Mouse (Mus musculus): Measurements from ENCODE around the gene Itga8. TPM values are rescaled to one million over a fixed set of nuclear protein-coding genes. Genes with fewer than 3 reads are reported as not detected.

Itga8 gene
- polyA plus RNA-seq, 1 experiment from 2014 or later: 9.7 TPM

DNA sequence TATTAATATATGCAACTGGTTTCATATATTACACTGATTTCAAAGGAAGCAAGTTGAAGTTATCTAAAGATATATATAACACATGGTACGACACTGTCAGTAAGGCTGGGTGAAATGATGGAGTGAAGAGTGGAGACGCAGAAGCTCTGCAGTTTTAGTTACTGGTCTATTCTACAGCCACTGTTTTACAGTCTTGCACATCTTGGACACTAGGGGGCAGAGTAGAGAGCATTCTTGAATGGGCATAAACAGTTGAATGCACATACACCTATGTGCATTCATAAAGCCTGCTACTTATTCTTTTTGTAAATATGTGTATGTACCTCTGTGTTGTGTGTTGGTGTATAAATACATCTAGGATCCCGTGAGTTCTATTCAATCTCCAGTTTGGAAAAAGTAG is 141.2 kb downstream of the Itga8 start:
- WGBS: 87% methylated on average over 3 of the region's 3 CpGs
- H3K36me3 ChIP-seq: peaks cover 6% of the 10 kb centered on the region
- peaks cover 5% of the 10 kb centered on the region; the same call in 1 of the 2 replicates for H3K4me1 ChIP-seq
- H3K27ac ChIP-seq: no peak overlapping the region
- no peaks in the 10 kb centered on the region for H3K9me3 ChIP-seq (replicated peaks)
- no peak for DNase-seq (ENCODE audit: low spot score)
- no peak overlapping the region for H3K4me3 ChIP-seq
- H3K27me3 ChIP-seq (ENCODE audit: low read depth, poor library complexity, severe bottlenecking): no peaks in the 10 kb centered on the region

DNA sequence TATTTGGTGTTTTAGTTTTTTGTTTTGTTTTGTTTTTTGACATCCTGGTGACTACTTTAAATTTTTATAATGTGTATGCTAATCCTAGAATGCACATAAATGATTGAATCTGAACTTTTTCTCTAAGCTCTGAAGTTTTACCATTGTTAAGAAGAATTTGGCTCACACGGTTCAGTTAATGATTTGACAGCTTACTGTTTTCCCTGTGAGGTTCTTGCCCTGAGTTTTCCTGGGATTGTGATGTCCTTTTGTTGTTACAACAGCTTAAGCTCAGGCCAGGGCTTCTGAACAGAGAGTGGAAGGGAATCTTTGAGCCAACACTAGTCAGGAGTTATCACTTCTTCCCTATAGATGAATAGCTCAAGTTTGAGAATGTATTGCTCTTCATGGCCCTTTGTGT is 144.7 kb downstream of the Itga8 start:
- no peak for DNase-seq (ENCODE audit: low spot score)

DNA sequence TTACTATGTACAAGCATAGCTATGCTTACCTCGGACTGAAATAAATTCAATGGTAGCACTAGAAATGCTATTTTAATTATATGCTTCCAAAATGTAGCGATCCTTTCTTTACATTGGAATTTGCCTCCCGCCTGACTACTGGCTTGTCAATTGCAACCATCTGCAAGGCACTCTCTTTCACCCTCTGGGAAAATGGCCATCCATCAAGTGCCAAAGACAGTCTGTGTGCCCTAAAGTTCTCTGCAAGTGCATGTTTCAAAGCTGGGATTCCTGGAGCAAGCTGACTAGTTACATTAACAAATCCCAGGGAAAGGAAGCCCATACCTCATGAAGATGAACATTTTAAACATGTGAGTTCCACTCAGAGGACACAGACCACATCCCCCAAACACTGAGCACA is 145.3 kb downstream of the Itga8 start:
- H3K27me3 ChIP-seq (ENCODE audit: low read depth, poor library complexity, severe bottlenecking): no peaks in the 10 kb centered on the region
- H3K9me3 ChIP-seq (replicated peaks): no peaks in the 10 kb centered on the region
- no peak for DNase-seq (ENCODE audit: low spot score)
- H3K36me3 ChIP-seq: peaks cover 8% of the 10 kb centered on the region
- H3K4me3 ChIP-seq: no peak overlapping the region
- peaks cover 5% of the 10 kb centered on the region; the same call in 1 of the 2 replicates for H3K4me1 ChIP-seq
- no peak overlapping the region for H3K27ac ChIP-seq
- 33% methylated on average over 3 of the region's 3 CpGs for WGBS

More for the DNA sequence above, 144.7 kb downstream of the Itga8 start:
- WGBS: 63% methylated on average over 1 of the region's 1 CpGs
- H3K36me3 ChIP-seq: peaks cover 10% of the 10 kb centered on the region
- H3K4me3 ChIP-seq: no peak overlapping the region
- H3K9me3 ChIP-seq (replicated peaks): no peaks in the 10 kb centered on the region
- no peak overlapping the region for H3K27ac ChIP-seq
- no peaks in the 10 kb centered on the region for H3K27me3 ChIP-seq (ENCODE audit: low read depth, poor library complexity, severe bottlenecking)
- peaks cover 5% of the 10 kb centered on the region; the same call in 1 of the 2 replicates for H3K4me1 ChIP-seq

DNA sequence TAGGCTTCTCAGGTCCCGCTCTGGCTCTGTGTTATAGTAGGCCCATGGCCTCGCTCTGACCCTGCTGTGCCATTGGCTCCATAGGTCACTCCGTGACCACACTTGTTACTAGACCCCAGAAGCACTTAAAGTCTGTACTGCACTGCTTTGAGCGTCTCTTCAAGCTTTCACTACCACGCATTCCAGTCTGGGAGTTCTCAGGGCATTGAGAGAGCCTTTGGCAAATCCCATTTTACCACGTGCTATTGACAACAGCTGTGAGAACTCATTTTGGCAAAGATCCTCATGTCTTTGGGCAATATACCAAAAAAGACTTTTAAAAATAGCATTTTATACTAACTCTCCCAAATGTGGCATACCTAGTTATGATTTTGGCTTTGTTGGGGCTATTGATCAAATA is 147.0 kb downstream of the Itga8 start:
- WGBS: 89% methylated on average over 6 of the region's 6 CpGs
- Histone ChIP-seq H3K36me3 (0 out of 2 replicates have a peak, but pooled peaks cover 3% of the 10 kb centered on the region), H3K9me3 (replicated peaks) (no peaks in the 10 kb centered on the region), H3K4me1 (peaks cover 5% of the 10 kb centered on the region; the same call in 1 of the 2 replicates), H3K27ac (no peak overlapping the region), H3K4me3 (no peak overlapping the region), H3K27me3 (ENCODE audit: low read depth, poor library complexity, severe bottlenecking) (no peaks in the 10 kb centered on the region)
- no peak for DNase-seq (ENCODE audit: low spot score)

DNA sequence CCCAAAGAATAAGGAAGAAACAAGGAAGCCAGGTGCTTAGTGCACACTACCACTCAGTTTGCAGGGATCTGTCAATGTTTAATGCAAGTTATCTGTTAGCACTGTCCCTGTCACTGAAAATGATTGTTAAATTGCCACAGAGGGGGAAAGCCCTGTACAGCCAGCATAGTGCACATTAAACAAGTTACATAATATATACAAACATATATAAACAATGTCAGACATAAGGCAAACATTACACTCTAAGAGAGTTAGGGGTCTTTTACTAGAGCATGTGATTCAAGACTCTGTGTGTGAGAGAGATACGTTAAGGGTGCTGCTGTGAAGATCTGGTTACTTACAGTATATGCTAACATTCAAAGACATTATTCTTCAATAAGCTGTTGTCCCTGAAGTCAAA is 148.2 kb downstream of the Itga8 start:
- Histone ChIP-seq H3K4me1 (peaks cover 5% of the 10 kb centered on the region; the same call in 1 of the 2 replicates), H3K27me3 (ENCODE audit: low read depth, poor library complexity, severe bottlenecking) (no peaks in the 10 kb centered on the region), H3K36me3 (0 out of 2 replicates have a peak, but pooled peaks cover 3% of the 10 kb centered on the region), H3K4me3 (no peak overlapping the region), H3K9me3 (replicated peaks) (no peaks in the 10 kb centered on the region), H3K27ac (no peak overlapping the region)
- DNase-seq (ENCODE audit: low spot score): no peak
- 80% methylated on average over 1 of the region's 1 CpGs for WGBS

DNA sequence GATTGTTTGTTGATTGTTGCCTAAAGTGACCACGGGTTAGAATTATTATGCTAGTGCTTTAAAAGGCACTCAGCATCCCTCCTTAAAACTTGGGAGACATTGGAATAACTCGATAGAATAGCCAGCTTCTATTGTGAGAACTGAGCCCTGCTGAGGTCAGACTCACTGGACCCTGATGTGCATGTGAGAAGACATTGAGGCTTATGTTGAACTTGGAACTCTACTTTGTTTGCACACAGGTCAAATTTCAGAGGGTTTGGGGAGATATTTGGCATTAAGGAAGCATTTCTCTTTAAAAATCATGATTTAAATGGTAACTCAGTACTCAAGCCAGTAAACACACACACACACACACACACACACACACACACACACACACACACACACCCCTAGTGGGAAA is 153.8 kb downstream of the Itga8 start:
- Histone ChIP-seq H3K36me3 (no peaks in the 10 kb centered on the region), H3K27me3 (ENCODE audit: low read depth, poor library complexity, severe bottlenecking) (no peaks in the 10 kb centered on the region), H3K4me3 (no peak overlapping the region), H3K4me1 (no peaks in the 10 kb centered on the region), H3K27ac (no peak overlapping the region), H3K9me3 (replicated peaks) (no peaks in the 10 kb centered on the region)
- DNase-seq (ENCODE audit: low spot score): no peak
- 80% methylated on average over 2 of the region's 2 CpGs for WGBS

DNA sequence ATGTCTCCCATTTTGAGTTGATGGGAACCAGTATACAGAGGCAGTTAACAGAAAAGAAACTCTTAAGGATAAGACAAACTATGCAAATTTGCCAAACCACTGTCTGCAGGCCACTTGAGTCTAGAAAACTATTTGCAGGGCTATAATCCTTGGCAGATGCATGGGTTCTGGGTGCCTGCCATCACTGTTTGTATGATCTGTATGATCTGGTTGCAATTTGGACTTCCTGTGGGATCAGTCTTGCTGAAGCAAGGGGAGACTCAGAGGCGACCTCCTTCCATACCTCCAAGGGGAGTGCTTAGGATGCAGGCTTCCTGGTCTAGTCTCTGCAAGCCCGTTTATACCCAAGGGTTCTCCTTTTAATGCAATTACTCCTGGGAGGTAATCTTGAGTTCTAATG is 155.1 kb downstream of the Itga8 start:
- H3K27ac ChIP-seq: no peak overlapping the region
- DNase-seq (ENCODE audit: low spot score): no peak

DNA sequence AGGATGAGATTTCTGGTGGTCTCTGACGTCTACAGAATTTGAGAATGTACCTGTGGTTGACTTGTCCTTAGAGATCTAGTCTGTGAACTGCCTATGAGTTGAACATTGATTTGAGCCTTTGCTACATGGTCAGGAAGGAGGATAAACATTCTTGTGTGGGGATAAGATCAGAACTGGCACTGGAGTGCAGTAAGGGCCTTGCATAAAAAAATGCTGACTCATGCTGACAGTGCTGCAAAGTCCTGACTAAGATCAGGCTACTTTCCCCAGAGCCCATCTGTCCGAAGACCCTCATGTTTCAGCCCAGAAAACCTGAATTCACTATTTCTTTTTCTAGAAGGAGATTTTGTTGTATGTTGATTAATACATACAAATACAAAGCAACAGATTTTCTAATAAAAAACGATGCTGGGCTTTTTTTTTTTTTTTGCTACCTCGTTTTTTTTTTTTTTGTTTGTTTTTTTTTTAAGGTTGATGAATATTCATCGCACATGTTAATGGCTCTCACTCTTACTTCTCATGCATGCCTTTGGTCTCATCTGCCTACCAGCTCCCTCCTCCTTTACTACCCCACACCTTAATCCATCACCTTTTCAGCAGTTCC is 162.9 kb downstream of the Itga8 start:
- Histone ChIP-seq H3K36me3 (no peaks in the 10 kb centered on the region), H3K27me3 (ENCODE audit: low read depth, poor library complexity, severe bottlenecking) (no peaks in the 10 kb centered on the region), H3K4me3 (no peak overlapping the region), H3K27ac (no peak overlapping the region), H3K4me1 (no peaks in the 10 kb centered on the region), H3K9me3 (replicated peaks) (no peaks in the 10 kb centered on the region)
- no peak for DNase-seq (ENCODE audit: low spot score)
- WGBS: 81% methylated on average over 5 of the region's 5 CpGs

More for the DNA sequence above, 155.1 kb downstream of the Itga8 start:
- H3K27me3 ChIP-seq (ENCODE audit: low read depth, poor library complexity, severe bottlenecking): no peaks in the 10 kb centered on the region
- 52% methylated on average over 2 of the region's 2 CpGs for WGBS
- H3K4me3 ChIP-seq: no peak overlapping the region
- no peaks in the 10 kb centered on the region for H3K4me1 ChIP-seq
- H3K36me3 ChIP-seq: no peaks in the 10 kb centered on the region
- H3K9me3 ChIP-seq (replicated peaks): no peaks in the 10 kb centered on the region

DNA sequence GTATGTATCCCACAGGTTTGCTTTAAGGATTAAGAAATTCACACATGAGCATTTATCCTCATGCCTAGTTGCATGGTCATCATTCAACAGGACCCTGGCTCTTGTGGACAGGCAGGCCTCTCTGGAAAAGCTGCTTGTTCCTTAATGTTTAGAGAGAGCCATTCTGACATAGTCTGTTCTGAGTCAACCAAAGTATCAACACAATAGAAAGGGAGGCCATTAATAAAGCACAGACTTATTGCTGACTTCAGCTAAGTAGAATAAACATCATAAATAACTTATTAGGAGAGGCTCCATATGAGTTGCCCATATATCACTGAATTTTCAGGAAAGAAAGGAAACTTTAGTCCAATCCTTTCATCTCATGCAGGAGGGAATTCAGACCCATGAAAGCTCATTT is 175.1 kb downstream of the Itga8 start:
- Histone ChIP-seq H3K4me3 (no peak overlapping the region), H3K27me3 (ENCODE audit: low read depth, poor library complexity, severe bottlenecking) (no peaks in the 10 kb centered on the region), H3K36me3 (peaks cover 5% of the 10 kb centered on the region; the same call in 1 of the 2 replicates), H3K9me3 (replicated peaks) (no peaks in the 10 kb centered on the region), H3K27ac (no peak overlapping the region), H3K4me1 (no peaks in the 10 kb centered on the region)
- DNase-seq (ENCODE audit: low spot score): no peak

DNA sequence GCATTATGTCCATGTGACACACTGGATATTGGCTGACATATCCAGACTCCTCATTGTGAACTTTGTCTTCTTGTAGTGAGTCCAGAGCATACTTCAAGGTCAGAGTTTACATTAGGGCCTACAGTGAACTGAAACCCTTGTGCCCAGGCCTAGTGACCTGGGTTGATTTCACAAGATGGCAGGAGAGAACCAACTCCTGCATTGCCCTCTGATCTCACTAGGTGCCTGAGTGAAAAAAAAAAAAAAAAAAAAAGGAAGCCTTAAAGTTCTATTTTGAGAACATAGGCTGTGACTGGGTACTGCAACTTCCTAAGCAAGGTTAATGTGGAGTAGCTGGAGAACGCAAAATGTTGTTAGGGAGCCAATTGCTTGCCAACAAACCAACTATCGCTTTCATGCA is 186.2 kb downstream of the Itga8 start:
- Histone ChIP-seq H3K36me3 (peaks cover 7% of the 10 kb centered on the region), H3K4me3 (no peak overlapping the region), H3K27ac (no peak overlapping the region), H3K27me3 (ENCODE audit: low read depth, poor library complexity, severe bottlenecking) (no peaks in the 10 kb centered on the region), H3K9me3 (replicated peaks) (no peaks in the 10 kb centered on the region), H3K4me1 (no peaks in the 10 kb centered on the region)
- WGBS: 96% methylated on average over 2 of the region's 2 CpGs
- DNase-seq (ENCODE audit: low spot score): no peak

DNA sequence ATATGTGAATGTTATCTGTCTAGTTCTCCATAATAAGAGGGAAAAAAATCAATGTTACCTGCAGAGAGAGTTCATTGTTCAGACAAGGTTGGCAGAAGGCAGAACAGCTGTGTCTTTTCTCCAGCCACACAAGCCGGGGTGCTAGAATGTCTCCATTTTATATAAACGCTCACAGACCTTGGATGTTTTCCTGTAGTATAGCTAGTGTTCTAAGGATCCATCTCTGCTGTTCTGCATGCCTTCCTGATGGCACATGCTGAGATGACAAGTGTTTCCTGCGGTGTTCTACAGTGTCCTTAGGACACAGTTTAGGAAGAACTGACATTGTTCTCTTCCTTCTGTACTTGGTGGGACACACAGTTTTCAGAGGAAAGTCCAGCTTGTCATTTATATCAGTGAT is 192.4 kb downstream of the Itga8 start:
- WGBS: 91% methylated on average over 3 of the region's 3 CpGs
- no peak overlapping the region for H3K27ac ChIP-seq
- no peaks in the 10 kb centered on the region for H3K36me3 ChIP-seq
- no peaks in the 10 kb centered on the region for H3K9me3 ChIP-seq (replicated peaks)
- DNase-seq (ENCODE audit: low spot score): no peak
- H3K4me3 ChIP-seq: no peak overlapping the region
- no peaks in the 10 kb centered on the region for H3K4me1 ChIP-seq
- H3K27me3 ChIP-seq (ENCODE audit: low read depth, poor library complexity, severe bottlenecking): no peaks in the 10 kb centered on the region

DNA sequence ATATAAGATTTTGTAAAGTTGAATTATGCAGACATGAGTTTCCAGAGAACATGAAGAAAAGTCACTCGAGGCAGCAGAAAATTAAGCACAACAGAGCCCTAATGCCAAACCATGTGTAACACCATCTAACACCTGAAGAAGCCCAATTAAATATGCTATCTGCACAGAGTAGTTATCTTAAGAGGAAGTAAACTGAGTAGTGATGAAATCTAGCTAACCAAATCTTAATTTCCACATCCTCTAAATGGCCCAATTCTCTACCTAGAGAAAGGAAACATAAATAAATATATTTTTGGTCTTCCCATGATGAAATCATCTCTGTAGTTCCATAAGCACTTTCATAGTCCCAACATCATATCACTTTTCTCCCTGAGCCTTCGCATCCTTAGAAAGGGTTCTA is 193.4 kb downstream of the Itga8 start:
- Histone ChIP-seq H3K4me3 (no peak overlapping the region), H3K27ac (no peak overlapping the region), H3K27me3 (ENCODE audit: low read depth, poor library complexity, severe bottlenecking) (no peaks in the 10 kb centered on the region), H3K9me3 (replicated peaks) (no peaks in the 10 kb centered on the region), H3K4me1 (no peaks in the 10 kb centered on the region), H3K36me3 (no peaks in the 10 kb centered on the region)
- WGBS: 94% methylated on average over 2 of the region's 2 CpGs
- no peak for DNase-seq (ENCODE audit: low spot score)

DNA sequence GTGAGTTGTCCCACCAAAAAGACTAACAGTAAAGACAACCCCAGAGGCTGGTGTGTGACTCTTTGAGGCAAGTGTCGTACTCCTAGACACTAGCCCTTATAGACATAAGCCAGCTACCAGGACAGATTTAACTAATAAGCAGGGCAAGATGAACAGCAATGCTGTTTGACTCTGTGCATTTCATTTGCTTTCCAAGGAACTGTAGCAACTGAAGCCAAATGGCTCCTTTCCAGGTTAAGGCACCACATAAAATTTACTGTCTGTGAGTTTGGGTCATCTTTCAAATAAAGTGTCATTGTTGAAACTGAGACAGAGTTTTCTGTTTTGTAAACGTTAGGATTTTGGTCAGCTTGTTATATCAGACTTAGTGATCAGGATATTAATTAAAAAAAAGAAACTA is 194.5 kb downstream of the Itga8 start:
- WGBS: 79% methylated on average over 2 of the region's 2 CpGs

DNA sequence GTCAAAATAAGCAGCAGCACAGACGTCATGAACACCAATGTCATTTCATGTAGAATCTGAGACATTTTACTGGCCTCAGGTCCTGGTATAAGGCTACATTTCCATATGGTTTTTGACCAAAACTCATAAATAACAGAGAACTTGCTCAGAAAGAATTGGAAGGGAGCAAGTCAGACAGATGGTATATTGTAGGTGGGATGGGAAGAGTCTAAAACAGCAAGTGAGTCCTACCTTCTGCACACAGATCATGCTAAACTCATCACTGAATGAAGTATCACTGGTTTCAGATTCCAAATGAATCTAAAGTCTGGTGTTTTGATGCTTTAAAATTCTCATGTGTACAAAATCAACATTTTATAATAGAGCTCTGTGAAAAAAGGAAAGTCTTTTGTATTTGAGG is 198.5 kb downstream of the Itga8 start:
- H3K27ac ChIP-seq: no peak overlapping the region
- WGBS: 81% methylated on average over 1 of the region's 1 CpGs
- DNase-seq (ENCODE audit: low spot score): no peak
- H3K4me3 ChIP-seq: no peak overlapping the region
- H3K4me1 ChIP-seq: no peaks in the 10 kb centered on the region
- no peaks in the 10 kb centered on the region for H3K27me3 ChIP-seq (ENCODE audit: low read depth, poor library complexity, severe bottlenecking)
- no peaks in the 10 kb centered on the region for H3K36me3 ChIP-seq
- H3K9me3 ChIP-seq (replicated peaks): no peaks in the 10 kb centered on the region

More for the DNA sequence above, 194.5 kb downstream of the Itga8 start:
- H3K27ac ChIP-seq: no peak overlapping the region
- H3K4me3 ChIP-seq: no peak overlapping the region
- no peaks in the 10 kb centered on the region for H3K9me3 ChIP-seq (replicated peaks)
- H3K4me1 ChIP-seq: no peaks in the 10 kb centered on the region
- H3K36me3 ChIP-seq: no peaks in the 10 kb centered on the region
- no peak for DNase-seq (ENCODE audit: low spot score)
- H3K27me3 ChIP-seq (ENCODE audit: low read depth, poor library complexity, severe bottlenecking): no peaks in the 10 kb centered on the region
